Mouse (Mus musculus): ENCODE data around the gene Itgad. TPM values are rescaled to one million over a fixed set of nuclear protein-coding genes. Genes with fewer than 3 reads are reported as not detected.

Itgad gene
- polyA plus RNA-seq (2015; fragmentation: Nextera tagmentation; extraction: Ambion mirVana), result not detected in 2 replicates

- ATAC-seq (replicated peaks; ENCODE audit: low FRiP score), result no peak
Observed at GRCm38 (mm10) chr7:128154076-128154475, at the start of gene Itgad. Gene Itgad (plus strand): TSS chr7:128154376.

GRCm38 (mm10) chr7:128105246-128105645 is 48.9 kb upstream of the Itgad start:
- no peaks in the 10 kb centered on the region for H3K27me3 ChIP-seq
- no peak overlapping the region for H3K27ac ChIP-seq
- no peaks in the 10 kb centered on the region for H3K9me3 ChIP-seq (replicated peaks)
- H3K36me3 ChIP-seq, result no peaks in the 10 kb centered on the region
- ATAC-seq (replicated peaks; ENCODE audit: low FRiP score), result no peak
- H3K4me3 ChIP-seq (replicated peaks), result no peak overlapping the region
- WGBS, result 65% methylated on average over 4 of the region's 4 CpGs
- no peak overlapping the region for H3K4me2 ChIP-seq
- no peak overlapping the region for H3K9ac ChIP-seq
- H3K4me1 ChIP-seq, result no peaks in the 10 kb centered on the region

More at GRCm38 (mm10) chr7:128154076-128154475, at the start of gene Itgad:
- Histone ChIP-seq H3K4me3 (replicated peaks) (no peak within 1 kb of the TSS), H3K27me3 (no peaks in the 10 kb centered on the region), H3K9ac (no peak within 1 kb of the TSS), H3K9me3 (replicated peaks) (no peaks in the 10 kb centered on the region), H3K27ac (no peak within 1 kb of the TSS), H3K4me1 (no peaks in the 10 kb centered on the region), H3K4me2 (no peak within 1 kb of the TSS), H3K36me3 (no peaks in the 10 kb centered on the region)
- WGBS, result 90% methylated on average over 21 of the region's 21 CpGs

GRCm38 (mm10) chr7:128107462-128107861 is 46.7 kb upstream of the Itgad start:
- Histone ChIP-seq H3K9me3 (replicated peaks) (no peaks in the 10 kb centered on the region), H3K36me3 (no peaks in the 10 kb centered on the region), H3K4me1 (no peaks in the 10 kb centered on the region), H3K27ac (no peak overlapping the region), H3K4me3 (replicated peaks) (no peak overlapping the region), H3K9ac (no peak overlapping the region), H3K4me2 (no peak overlapping the region), H3K27me3 (no peaks in the 10 kb centered on the region)
- 93% methylated on average over 7 of the region's 7 CpGs for WGBS
- ATAC-seq (replicated peaks; ENCODE audit: low FRiP score), result no peak

GRCm38 (mm10) chr7:128110314-128110713 is 43.9 kb upstream of the Itgad start:
- Histone ChIP-seq H3K9ac (no peak overlapping the region), H3K27me3 (no peaks in the 10 kb centered on the region), H3K36me3 (no peaks in the 10 kb centered on the region), H3K4me3 (replicated peaks) (no peak overlapping the region), H3K4me1 (no peaks in the 10 kb centered on the region), H3K4me2 (no peak overlapping the region), H3K27ac (no peak overlapping the region), H3K9me3 (replicated peaks) (no peaks in the 10 kb centered on the region)
- WGBS, result 55% methylated on average over 2 of the region's 2 CpGs
- ATAC-seq (replicated peaks; ENCODE audit: low FRiP score), result no peak

- WGBS, result 87% methylated on average over 11 of the region's 11 CpGs
Observed at GRCm38 (mm10) chr7:128112131-128112530, 42.0 kb upstream of the Itgad start.

GRCm38 (mm10) chr7:128114371-128115105 is 39.6 kb upstream of the Itgad start:
- H3K27ac ChIP-seq, result no peak overlapping the region
- no peak overlapping the region for H3K4me2 ChIP-seq
- no peak overlapping the region for H3K4me3 ChIP-seq (replicated peaks)
- H3K9me3 ChIP-seq (replicated peaks), result no peaks in the 10 kb centered on the region
- WGBS, result 92% methylated on average over 11 of the region's 11 CpGs
- no peaks in the 10 kb centered on the region for H3K27me3 ChIP-seq
- H3K36me3 ChIP-seq, result no peaks in the 10 kb centered on the region
- H3K9ac ChIP-seq, result no peak overlapping the region
- no peak for ATAC-seq (replicated peaks; ENCODE audit: low FRiP score)
- no peaks in the 10 kb centered on the region for H3K4me1 ChIP-seq

More at GRCm38 (mm10) chr7:128112131-128112530, 42.0 kb upstream of the Itgad start:
- H3K27ac ChIP-seq, result no peak overlapping the region
- H3K4me2 ChIP-seq, result no peak overlapping the region
- no peak overlapping the region for H3K9ac ChIP-seq
- H3K4me3 ChIP-seq (replicated peaks), result no peak overlapping the region
- no peaks in the 10 kb centered on the region for H3K36me3 ChIP-seq
- H3K4me1 ChIP-seq, result no peaks in the 10 kb centered on the region
- H3K9me3 ChIP-seq (replicated peaks), result no peaks in the 10 kb centered on the region
- no peak for ATAC-seq (replicated peaks; ENCODE audit: low FRiP score)
- H3K27me3 ChIP-seq, result no peaks in the 10 kb centered on the region

GRCm38 (mm10) chr7:128115211-128115958 is 38.8 kb upstream of the Itgad start:
- ATAC-seq (replicated peaks; ENCODE audit: low FRiP score), result no peak
- Histone ChIP-seq H3K27me3 (no peaks in the 10 kb centered on the region), H3K36me3 (no peaks in the 10 kb centered on the region), H3K27ac (no peak overlapping the region), H3K9ac (no peak overlapping the region), H3K4me1 (no peaks in the 10 kb centered on the region), H3K4me2 (no peak overlapping the region), H3K9me3 (replicated peaks) (no peaks in the 10 kb centered on the region), H3K4me3 (replicated peaks) (no peak overlapping the region)
- 75% methylated on average over 5 of the region's 5 CpGs for WGBS

- Histone ChIP-seq H3K4me3 (replicated peaks) (no peak overlapping the region), H3K9ac (no peak overlapping the region), H3K27me3 (no peaks in the 10 kb centered on the region), H3K36me3 (no peaks in the 10 kb centered on the region), H3K27ac (no peak overlapping the region), H3K4me2 (no peak overlapping the region), H3K9me3 (replicated peaks) (no peaks in the 10 kb centered on the region), H3K4me1 (no peaks in the 10 kb centered on the region)
- 92% methylated on average over 5 of the region's 5 CpGs for WGBS
- no peak for ATAC-seq (replicated peaks; ENCODE audit: low FRiP score)
Observed at GRCm38 (mm10) chr7:128116396-128116795, 37.8 kb upstream of the Itgad start.

GRCm38 (mm10) chr7:128119726-128120490 is 34.3 kb upstream of the Itgad start:
- no peaks in the 10 kb centered on the region for H3K36me3 ChIP-seq
- no peak for ATAC-seq (replicated peaks; ENCODE audit: low FRiP score)
- no peak overlapping the region for H3K4me2 ChIP-seq
- H3K9ac ChIP-seq, result no peak overlapping the region
- no peaks in the 10 kb centered on the region for H3K27me3 ChIP-seq
- no peaks in the 10 kb centered on the region for H3K9me3 ChIP-seq (replicated peaks)
- H3K27ac ChIP-seq, result no peak overlapping the region
- no peak overlapping the region for H3K4me3 ChIP-seq (replicated peaks)
- WGBS, result 85% methylated on average over 6 of the region's 6 CpGs
- no peaks in the 10 kb centered on the region for H3K4me1 ChIP-seq

- WGBS, result 73% methylated on average over 8 of the region's 8 CpGs
- no peak for ATAC-seq (replicated peaks; ENCODE audit: low FRiP score)
- H3K9me3 ChIP-seq (replicated peaks), result no peaks in the 10 kb centered on the region
Observed at GRCm38 (mm10) chr7:128128741-128129720, 25.1 kb upstream of the Itgad start, which contains the start of gene Itgax. Gene Itgax (plus strand): TSS chr7:128129547.

GRCm38 (mm10) chr7:128132148-128132547 is 22.0 kb upstream of the Itgad start:
- Histone ChIP-seq H3K9ac (no peak overlapping the region), H3K27me3 (no peaks in the 10 kb centered on the region), H3K4me3 (replicated peaks) (no peak overlapping the region), H3K36me3 (no peaks in the 10 kb centered on the region), H3K4me2 (no peak overlapping the region), H3K27ac (no peak overlapping the region), H3K4me1 (no peaks in the 10 kb centered on the region), H3K9me3 (replicated peaks) (no peaks in the 10 kb centered on the region)
- 88% methylated on average over 5 of the region's 5 CpGs for WGBS
- no peak for ATAC-seq (replicated peaks; ENCODE audit: low FRiP score)

More at GRCm38 (mm10) chr7:128128741-128129720, 25.1 kb upstream of the Itgad start, which contains the start of gene Itgax:
- no peak within 1 kb of the TSS for H3K27ac ChIP-seq
- H3K36me3 ChIP-seq, result no peaks in the 10 kb centered on the region
- H3K4me1 ChIP-seq, result no peaks in the 10 kb centered on the region
- H3K4me2 ChIP-seq, result no peak within 1 kb of the TSS
- no peak within 1 kb of the TSS for H3K9ac ChIP-seq
- no peak within 1 kb of the TSS for H3K4me3 ChIP-seq (replicated peaks)
- H3K27me3 ChIP-seq, result no peaks in the 10 kb centered on the region
